Mouse (Mus musculus) small intestine, adult 2 months (tissue): ENCODE data around the gene Sorbs2.

Source experiments
- CTCF ChIP-seq: fragments of 200-500 bp; IDR thresholded peaks from 2 replicates; pipeline ENCODE4 v1.5.1; 2012; ENCODE audit warnings: low read depth, mild to moderate bottlenecking, control low read depth, inconsistent platforms, low read length, moderate library complexity, mixed read lengths; ENCODE audit not compliant: insufficient replicate concordance, insufficient read length; ENCODE audit errors: extremely low read depth
- POLR2A ChIP-seq: fragments of 200-500 bp; IDR thresholded peaks from 2 replicates; pipeline ENCODE4 v1.6.1; 2012; ENCODE audit warnings: low read depth, mild to moderate bottlenecking, control low read depth, inconsistent platforms, low read length, moderate library complexity

GRCm38 (mm10) chr8:45503971-45504370 is 3.6 kb upstream of the Sorbs2 start:
- TF ChIP-seq CTCF = no peak
- no peak for TF ChIP-seq POLR2A
